Mouse (Mus musculus): ENCODE measurements around the gene Egfem1.

- TF ChIP-seq CTCF (IDR thresholded peaks at IDR 0.05; ENCODE audit: low read depth) (no peak), EP300 (IDR thresholded peaks at IDR 0.05; ENCODE audit: low read depth) (no peak)
Measured at GRCm38 (mm10) chr3:29134509-29134908, 52.7 kb downstream of the Egfem1 start.
